Comparison of ENCODE assay signal across 9 mouse cellular contexts in the genomic region with DNA sequence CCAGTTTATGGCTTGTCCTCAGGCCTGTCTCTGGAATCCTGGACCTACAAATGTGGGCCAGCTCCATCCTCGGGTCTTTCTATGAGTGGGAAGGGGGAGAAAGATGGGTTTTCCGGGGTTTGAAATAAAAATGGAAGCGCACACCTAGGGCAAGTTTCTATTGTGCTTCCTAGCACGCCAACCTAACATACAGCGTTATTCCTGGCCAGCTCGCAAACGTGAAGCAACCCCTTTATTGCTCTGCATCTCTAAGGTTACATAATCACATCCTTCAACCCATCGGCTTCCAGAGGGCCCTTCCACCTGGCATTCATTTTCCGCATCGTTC. TPM values are rescaled to one million over a fixed set of nuclear protein-coding genes. Genes with fewer than 3 reads are reported as not detected.
DNase-seq lines count a peak whose midpoint lies in the region; ATAC-seq and TF ChIP-seq lines count a peak whose summit lies in the region.
"Had no signal": no experiment of that assay in that cellular context is flagged by ENCODE, and none has a peak within 500 bp of the region (broad histone marks: within the 10 kb centered on the region; RNA-seq: fewer than 3 reads in every experiment).

No protein-coding gene starts in this region.

- no peak for DNase-seq in liver, adult 2 months (ENCODE audit: extremely low read depth, low read depth, low spot score)
- DNase-seq in liver: no peak
- no peak for DNase-seq in forebrain, embryonic 11.5 days (ENCODE audit: low spot score)
- DNase-seq in limb, embryonic 10.5 days (ENCODE audit: low spot score): peak; percentile 58
- no peak for DNase-seq in thymus, postnatal 36 days
- DNase-seq in ovary, adult 18-20 months (ENCODE audit: low spot score): no peak
- no peak for DNase-seq in kidney, postnatal 36 days

- peaks cover 10% of the 10 kb centered on the region; the same call in 1 of the 2 replicates for H3K4me1 ChIP-seq in liver, adult 2 months (ENCODE audit: control insufficient read depth, insufficient read depth, low read length)
- H3K4me1 ChIP-seq in forebrain, embryonic 11.5 days (replicated peaks; ENCODE audit: control insufficient read depth, insufficient read depth, low read length): peaks cover 7% of the 10 kb centered on the region; the same call in 1 of the 2 replicates
- H3K4me1 ChIP-seq in limb, embryonic 10.5 days: peaks cover 20% of the 10 kb centered on the region
- H3K4me1 ChIP-seq in neural tube, embryonic 13.5 days (replicated peaks): peaks cover 19% of the 10 kb centered on the region

- no peaks in the 10 kb centered on the region for H3K36me3 ChIP-seq in liver, adult 2 months (ENCODE audit: control insufficient read depth, insufficient read depth, low read length)
- H3K36me3 ChIP-seq in forebrain, embryonic 11.5 days (ENCODE audit: control insufficient read depth, insufficient read depth, low read length): no peaks in the 10 kb centered on the region
- no peaks in the 10 kb centered on the region for H3K36me3 ChIP-seq in limb, embryonic 10.5 days
- no peaks in the 10 kb centered on the region for H3K36me3 ChIP-seq in neural tube, embryonic 13.5 days

- no peak overlapping the region for H3K27ac ChIP-seq in liver, adult 2 months (replicated peaks; ENCODE audit: insufficient read depth, low read depth, low read length)
- H3K27ac ChIP-seq in forebrain, embryonic 11.5 days (ENCODE audit: low read depth, low read length): no peak overlapping the region
- peak overlapping the region; percentile 59; the same call in 1 of the 2 replicates for H3K27ac ChIP-seq in limb, embryonic 10.5 days
- H3K27ac ChIP-seq in neural tube, embryonic 13.5 days (replicated peaks): no peak overlapping the region

- no peak for TF ChIP-seq POLR2A in liver, adult 2 months (IDR thresholded peaks at IDR 0.05; ENCODE audit: extremely low read depth, insufficient read depth, low read length)

- no peak overlapping the region for H3K9ac ChIP-seq in liver, adult 2 months (ENCODE audit: low read depth, low read length)
- no peak overlapping the region; the same call in 1 of the 2 replicates for H3K9ac ChIP-seq in forebrain, embryonic 11.5 days (ENCODE audit: low read length)
- peak overlapping the region; percentile 59; the same call in 1 of the 2 replicates for H3K9ac ChIP-seq in neural tube, embryonic 13.5 days

- peaks cover 13% of the 10 kb centered on the region for H3K27me3 ChIP-seq in liver, adult 2 months (ENCODE audit: control insufficient read depth, insufficient read depth, low read length)
- peaks cover 21% of the 10 kb centered on the region for H3K27me3 ChIP-seq in forebrain, embryonic 11.5 days (ENCODE audit: control insufficient read depth, insufficient read depth, low read length)
- H3K27me3 ChIP-seq in limb, embryonic 10.5 days (ENCODE audit: low read depth, poor library complexity, severe bottlenecking): peaks cover 54% of the 10 kb centered on the region
- peaks cover 48% of the 10 kb centered on the region for H3K27me3 ChIP-seq in neural tube, embryonic 13.5 days

- WGBS in liver, adult 2 months: 37% methylated on average over 10 of the region's 10 CpGs
- WGBS in forebrain, embryonic 11.5 days: 21% methylated on average over 10 of the region's 10 CpGs
- 18% methylated on average over 10 of the region's 10 CpGs for WGBS in limb, embryonic 10.5 days
- WGBS in neural tube, embryonic 13.5 days: 17% methylated on average over 10 of the region's 10 CpGs

- peak overlapping the region; percentile 97 for H3K4me2 ChIP-seq in forebrain, embryonic 11.5 days (ENCODE audit: low read depth, low read length, severe bottlenecking)
- H3K4me2 ChIP-seq in neural tube, embryonic 13.5 days: peak overlapping the region; percentile 88

- no peak for TF ChIP-seq CTCF in liver, adult 2 months (IDR thresholded peaks at IDR 0.05; ENCODE audit: low read depth, low read length)

- no peak; the same call in 1 of the 2 replicates for ATAC-seq in forebrain, embryonic 11.5 days (replicated peaks; ENCODE audit: low FRiP score)
- no peak; the same call in 1 of the 2 replicates for ATAC-seq in neural tube, embryonic 13.5 days (ENCODE audit: low read depth)

- H3K79me2 ChIP-seq in liver, adult 2 months (ENCODE audit: control insufficient read depth, insufficient read depth, low read length): no peaks in the 10 kb centered on the region

- peak overlapping the region; percentile 21; the same call in 1 of the 2 replicates for H3K4me3 ChIP-seq in liver, adult 2 months (ENCODE audit: insufficient read depth, low read depth, low read length)
- peak overlapping the region; percentile 39 for H3K4me3 ChIP-seq in forebrain, embryonic 11.5 days (ENCODE audit: low read depth, low read length)
- peak overlapping the region; percentile 69 for H3K4me3 ChIP-seq in limb, embryonic 10.5 days
- H3K4me3 ChIP-seq in neural tube, embryonic 13.5 days: peak overlapping the region; percentile 47

- no peaks in the 10 kb centered on the region for H3K9me3 ChIP-seq in forebrain, embryonic 11.5 days (ENCODE audit: control insufficient read depth, low read length)
- no peaks in the 10 kb centered on the region for H3K9me3 ChIP-seq in limb, embryonic 10.5 days (replicated peaks)
- H3K9me3 ChIP-seq in neural tube, embryonic 13.5 days: no peaks in the 10 kb centered on the region

RNA-seq across cellular contexts. Expression of a gene that starts 0.5 kb away (rescaled TPM):
- not detected in 2 replicates for total RNA-seq in liver, adult 2 months (2014; rRNA removed)
- not detected in 2 replicates for polyA plus RNA-seq in liver, adult 2 months (2012; rRNA removed)
- polyA plus RNA-seq in forebrain, embryonic 11.5 days (2014; fragmentation: Nextera tagmentation; extraction: Ambion mirVana): 0.39 and 0.52 TPM in 2 replicates
- polyA plus RNA-seq in limb, embryonic 10.5 days (2016; fragmentation: Nextera tagmentation; extraction: Ambion mirVana): 0.40 and 0.53 TPM in 2 replicates
- 0.20 TPM in 1 of 2 replicates, not detected in the other for polyA plus RNA-seq in neural tube, embryonic 13.5 days (2015; fragmentation: Nextera tagmentation; extraction: Ambion mirVana)
- total RNA-seq: hematopoietic stem cell, adult 5-6 weeks had no signal

RNA-seq across cellular contexts. Expression of a gene that starts 14.8 kb away (rescaled TPM):
- total RNA-seq in liver, adult 2 months (2014; rRNA removed): 55.5 and 66.8 TPM in 2 replicates
- 67.4 and 71.7 TPM in 2 replicates for polyA plus RNA-seq in liver, adult 2 months (2012; rRNA removed)
- polyA plus RNA-seq in forebrain, embryonic 11.5 days (2014; fragmentation: Nextera tagmentation; extraction: Ambion mirVana): 59.9 and 72.1 TPM in 2 replicates
- polyA plus RNA-seq in limb, embryonic 10.5 days (2016; fragmentation: Nextera tagmentation; extraction: Ambion mirVana): 58.0 and 63.7 TPM in 2 replicates
- 26.3 and 36.0 TPM in 2 replicates for polyA plus RNA-seq in neural tube, embryonic 13.5 days (2015; fragmentation: Nextera tagmentation; extraction: Ambion mirVana)

RNA-seq across cellular contexts. Expression of a gene that starts 54.3 kb away (rescaled TPM):
- 24.7 and 25.3 TPM in 2 replicates for total RNA-seq in liver, adult 2 months (2014; rRNA removed)
- 7.1 and 8.2 TPM in 2 replicates for polyA plus RNA-seq in liver, adult 2 months (2012; rRNA removed)
- polyA plus RNA-seq in forebrain, embryonic 11.5 days (2014; fragmentation: Nextera tagmentation; extraction: Ambion mirVana): 36.2 and 38.2 TPM in 2 replicates
- polyA plus RNA-seq in limb, embryonic 10.5 days (2016; fragmentation: Nextera tagmentation; extraction: Ambion mirVana): 25.1 and 29.9 TPM in 2 replicates
- polyA plus RNA-seq in neural tube, embryonic 13.5 days (2015; fragmentation: Nextera tagmentation; extraction: Ambion mirVana): 28.9 and 36.3 TPM in 2 replicates
